Mouse (Mus musculus) common myeloid progenitor, adult 5-6 weeks (primary cell): Measurements from ENCODE around the gene Hnrnpk. TPM values are rescaled to one million over a fixed set of nuclear protein-coding genes. Genes with fewer than 3 reads are reported as not detected.
"Not testable (repeated sequence)": the region's sequence is repeated elsewhere in the genome, so short reads cannot be mapped to it uniquely, and the experiment has no call there.

Source experiments
- ATAC-seq: replicated peaks from 2 replicates; pipeline ENCODE4 v1.8.0; 2016; ENCODE audit warnings: low read depth, mild to moderate bottlenecking, moderate TSS enrichment, inconsistent platforms; ENCODE audit not compliant: poor library complexity, severe bottlenecking
- total RNA-seq: library from RNA; stranded (forward); fragments of 200-1000, 187-1606 nt; gene quantifications from 2 replicates; pipeline ENCODE4 v1.2.3, GENCODE M21; 2017

Hnrnpk gene
- 2,083 and 2,160 TPM in 2 replicates for total RNA-seq

DNA sequence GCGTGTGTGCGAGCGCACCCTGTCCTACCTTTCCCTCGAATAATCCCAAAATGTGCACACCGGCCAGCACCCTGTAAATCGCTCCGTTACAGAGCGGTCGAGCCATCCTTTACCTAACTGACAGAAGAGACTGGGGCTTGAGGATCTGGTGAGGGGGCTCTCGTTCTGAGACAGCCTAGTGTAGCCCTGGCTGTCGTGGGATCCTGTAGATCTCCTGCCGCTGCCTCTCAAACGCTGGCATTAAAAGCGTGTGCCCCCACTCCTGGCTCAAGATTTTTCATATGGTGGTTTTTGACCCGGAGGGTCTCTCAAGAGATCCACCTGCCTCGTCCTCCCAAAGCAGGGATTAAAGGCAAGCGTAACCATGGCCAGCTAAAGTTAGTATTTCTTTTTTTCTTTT is at the start of gene Hnrnpk:
Hnrnpk (minus strand) TSS at position 101 of the 400 bp plus-strand sequence.
- ATAC-seq, result not testable (repeated sequence)

DNA sequence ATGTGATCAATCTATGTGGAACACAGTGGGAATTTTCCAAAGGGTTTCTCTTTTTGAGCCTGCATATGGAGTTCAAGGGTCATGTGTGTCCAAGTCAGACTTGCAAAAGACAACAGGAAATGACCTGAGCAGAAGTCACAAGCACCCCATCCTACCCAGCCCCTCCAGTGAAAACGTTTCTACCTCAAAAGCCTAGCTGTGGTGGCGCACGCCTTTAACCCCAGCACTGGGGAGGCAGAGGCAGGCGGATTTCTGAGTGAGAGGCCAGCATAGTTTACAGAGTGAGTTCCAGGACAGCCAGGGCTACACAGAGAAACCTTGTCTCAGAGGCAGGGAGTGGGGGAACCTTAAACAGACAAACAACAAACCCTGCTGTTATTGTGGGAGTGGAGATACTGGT is 49.1 kb upstream of the Hnrnpk start:
- no peak for ATAC-seq

DNA sequence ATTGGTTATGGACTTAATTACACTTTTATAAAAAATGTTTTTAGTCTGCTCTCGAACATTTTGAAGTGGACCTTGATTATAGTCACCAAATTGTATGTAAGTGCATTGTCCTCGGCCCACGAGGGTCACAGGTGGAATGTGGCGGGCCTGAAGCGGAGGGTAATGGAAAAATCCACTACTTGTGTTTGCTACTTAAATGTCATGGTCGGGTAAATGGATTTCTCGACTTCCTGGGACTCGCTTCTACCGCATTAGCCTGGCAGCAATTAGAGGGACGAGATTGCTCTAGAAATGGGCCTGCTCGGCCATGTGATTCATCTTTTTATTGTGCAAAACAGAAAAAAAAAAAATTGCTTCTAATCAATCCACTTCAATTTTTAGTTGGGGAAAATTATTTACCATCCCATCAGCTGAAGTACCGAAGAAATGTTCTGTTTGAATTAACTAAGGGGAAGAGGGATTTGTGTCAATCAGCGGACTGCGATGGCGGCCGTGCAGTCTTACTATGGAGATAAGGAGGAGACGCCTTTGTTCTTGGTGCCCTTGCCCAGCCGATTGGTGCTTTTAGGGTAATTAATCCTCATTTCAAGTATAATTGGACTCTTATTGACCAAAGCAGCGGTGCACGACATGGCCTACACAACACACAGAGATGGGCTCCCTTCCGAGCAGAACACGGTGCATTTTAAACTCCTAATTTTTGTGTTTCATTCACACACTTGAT is 47.5 kb upstream of the Hnrnpk start:
- no peak for ATAC-seq

- no peak for ATAC-seq
Observed at GRCm38 (mm10) chr13:58446541-58446940, 43.4 kb upstream of the Hnrnpk start.

DNA sequence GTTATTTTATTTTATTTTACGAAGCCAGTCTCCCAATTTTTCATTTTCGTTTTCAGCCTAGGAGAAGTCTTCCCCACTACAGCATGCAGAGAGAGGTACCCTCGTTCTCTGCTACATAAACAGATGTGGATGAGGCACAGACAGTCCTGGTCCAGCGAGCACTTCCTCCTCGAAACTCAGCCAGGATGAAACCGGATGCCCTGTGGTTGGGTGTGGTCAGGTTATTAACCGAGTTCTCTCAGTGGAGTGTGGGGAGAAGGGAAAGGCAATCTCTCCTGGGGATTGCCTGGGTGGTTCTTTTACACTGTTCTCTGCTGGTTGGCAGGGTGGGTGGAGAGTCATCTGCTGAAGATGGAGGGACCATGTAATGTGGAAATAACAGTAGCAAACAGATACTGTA is 40.6 kb upstream of the Hnrnpk start:
- ATAC-seq, result peak; percentile 99

DNA sequence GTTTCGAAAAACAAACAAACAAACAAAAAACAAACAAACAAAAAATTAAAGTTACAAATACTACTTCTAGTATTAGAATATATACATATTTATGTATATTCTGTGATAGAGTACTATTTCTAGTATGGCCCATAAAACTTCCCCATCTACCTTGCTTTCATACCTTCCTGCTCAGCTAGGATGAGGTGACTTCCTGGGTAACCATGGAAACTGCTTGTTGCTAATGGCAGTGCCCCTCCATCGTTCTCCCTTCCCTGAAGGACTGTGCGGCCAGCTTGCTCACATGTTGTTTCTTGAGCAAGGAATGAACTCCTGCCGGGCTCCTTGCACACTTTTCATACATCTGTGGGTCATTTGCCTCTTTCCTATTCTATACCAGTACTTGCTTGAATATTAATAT is 40.2 kb upstream of the Hnrnpk start:
- 0 out of 2 replicates have a peak, but pooled peaks have one; percentile 16 for ATAC-seq

GRCm38 (mm10) chr13:58439716-58440115 is 36.6 kb upstream of the Hnrnpk start:
- no peak for ATAC-seq

DNA sequence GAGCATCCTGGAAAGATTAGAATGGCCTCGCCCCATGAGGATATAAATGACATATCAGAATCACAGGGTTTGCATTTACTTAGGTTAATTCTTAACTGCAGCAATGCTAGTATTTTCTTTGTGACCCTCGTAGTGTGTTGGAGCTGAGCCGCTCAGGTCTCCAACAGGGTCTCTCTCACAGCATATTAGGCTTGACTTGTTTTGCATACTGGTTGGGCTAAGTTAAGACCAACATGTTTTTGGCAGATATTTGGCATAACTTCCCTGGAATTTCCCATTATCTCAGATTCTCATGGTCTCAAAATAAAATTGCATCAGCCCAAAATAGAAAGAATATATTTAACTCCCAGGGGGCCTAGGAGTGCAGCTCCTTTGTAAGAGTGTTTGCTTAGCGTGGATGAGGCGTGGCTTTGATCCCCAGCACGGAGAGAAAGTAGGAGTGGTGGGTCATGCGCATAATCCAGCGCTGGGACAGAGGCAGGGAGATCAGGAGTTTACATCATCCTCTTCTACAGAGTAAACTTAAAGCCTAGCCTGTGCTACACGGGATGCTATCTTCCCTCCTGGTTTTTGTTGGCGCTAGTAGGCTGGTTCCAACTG is 20.0 kb upstream of the Hnrnpk start:
- ATAC-seq, result no peak

- ATAC-seq, result no peak
Observed at GRCm38 (mm10) chr13:58422242-58422641, 19.1 kb upstream of the Hnrnpk start.

DNA sequence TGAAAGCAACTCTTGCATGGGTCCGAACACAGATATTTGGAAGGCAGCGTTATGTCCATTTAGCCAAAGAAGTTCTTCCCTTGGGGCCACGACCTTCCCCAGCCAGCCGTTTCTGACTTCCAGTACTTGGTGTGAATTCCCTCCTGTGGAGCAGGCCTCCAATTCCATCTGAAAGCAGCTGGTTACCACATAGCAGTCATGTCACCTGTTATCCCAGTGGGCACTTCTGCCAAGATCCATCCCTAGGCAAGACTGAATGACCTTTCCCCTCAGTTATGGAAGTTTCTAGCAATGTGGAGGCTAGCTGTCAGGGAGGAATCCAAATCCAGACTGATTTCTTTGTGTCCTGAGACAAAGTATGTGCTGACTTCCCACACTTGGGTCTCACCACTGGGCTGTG is 17.9 kb upstream of the Hnrnpk start:
- no peak for ATAC-seq

- ATAC-seq, result no peak
Observed at GRCm38 (mm10) chr13:58419266-58419665, 16.1 kb upstream of the Hnrnpk start.

GRCm38 (mm10) chr13:58418656-58419055 is 15.5 kb upstream of the Hnrnpk start:
- no peak for ATAC-seq

- ATAC-seq, result no peak
Observed at GRCm38 (mm10) chr13:58415838-58416237, 12.7 kb upstream of the Hnrnpk start.

DNA sequence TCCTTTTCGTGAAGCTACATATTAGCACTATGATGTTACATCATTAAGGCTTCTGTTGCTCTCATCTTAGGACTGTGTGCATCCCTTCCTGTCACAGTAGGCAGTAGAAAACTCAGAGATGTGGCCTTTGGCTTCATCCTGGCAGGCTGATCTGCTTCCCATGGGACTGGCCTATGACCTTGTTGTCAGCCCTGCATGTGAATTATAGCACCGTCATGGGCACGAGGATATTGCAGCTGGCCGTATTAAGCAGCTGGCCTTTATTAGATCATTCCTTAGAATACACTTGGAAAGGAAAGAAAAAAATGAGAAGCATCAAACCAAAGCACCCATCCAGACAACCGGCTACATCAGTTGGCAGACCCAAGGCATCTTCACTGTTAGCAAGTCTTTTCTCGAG is 12.2 kb upstream of the Hnrnpk start:
- no peak for ATAC-seq

DNA sequence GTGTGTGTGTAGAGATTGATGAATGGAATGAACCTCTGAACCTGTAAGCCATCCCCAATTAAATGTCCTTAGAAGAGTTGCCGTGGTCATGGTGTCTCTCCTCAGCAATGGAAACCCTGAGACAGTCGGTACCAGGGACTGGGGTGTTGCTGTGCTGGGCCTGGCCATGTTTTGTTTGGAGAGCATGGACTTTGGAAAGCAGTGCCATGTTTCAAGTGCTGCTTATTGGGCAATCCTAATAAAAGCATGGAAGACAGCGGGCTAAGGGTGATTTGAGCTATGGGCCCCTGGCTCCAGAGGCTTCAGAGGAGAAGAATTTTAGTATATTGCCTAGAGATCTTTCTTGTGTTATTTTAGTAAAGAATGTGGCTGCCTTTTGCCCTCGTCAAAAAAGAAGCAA is 7.9 kb upstream of the Hnrnpk start:
- ATAC-seq, result no peak

GRCm38 (mm10) chr13:58402744-58403110 is 416 bp downstream of the Hnrnpk start:
- 0 out of 2 replicates have a peak, but pooled peaks have one; percentile 7 for ATAC-seq

- ATAC-seq, result peak; percentile 89
Observed at GRCm38 (mm10) chr13:58402003-58402743, 970 bp downstream of the Hnrnpk start, which contains the start of gene Rmi1. Rmi1 (plus strand) TSS chr13:58402248.

- peak; percentile 20; the same call in 1 of the 2 replicates for ATAC-seq
Observed at GRCm38 (mm10) chr13:58401135-58402002, 1.8 kb downstream of the Hnrnpk start.

GRCm38 (mm10) chr13:58400576-58400975 is 2.6 kb downstream of the Hnrnpk start:
- ATAC-seq, result no peak

GRCm38 (mm10) chr13:58397651-58398050 is 5.5 kb downstream of the Hnrnpk start:
- ATAC-seq, result no peak
